14 mouse cellular contexts compared by ENCODE assay signal in the genomic region with DNA sequence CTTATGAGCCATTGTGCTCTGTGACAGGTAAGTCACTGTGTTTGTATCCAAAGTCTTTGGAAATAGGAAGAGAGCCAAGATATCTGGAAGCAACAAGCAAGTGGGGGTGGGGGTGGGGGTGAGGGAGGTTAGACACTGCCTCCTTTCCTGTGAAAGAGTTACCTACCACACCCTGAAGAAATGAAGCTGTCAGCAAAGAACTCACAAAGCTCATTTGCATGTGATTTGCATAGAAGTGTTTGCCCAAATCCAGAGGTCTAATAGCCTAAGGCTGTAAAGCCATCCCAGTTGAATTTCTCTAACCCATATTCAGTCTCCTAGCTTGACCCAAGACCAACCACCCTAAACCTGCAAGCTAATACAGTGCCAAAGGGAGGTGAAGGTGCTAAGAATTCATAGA. TPM values are rescaled to one million over a fixed set of nuclear protein-coding genes. Genes with fewer than 3 reads are reported as not detected.
DNase-seq lines count a peak whose midpoint lies in the region; ATAC-seq and TF ChIP-seq lines count a peak whose summit lies in the region.
"Had no signal": no experiment of that assay in that cellular context is flagged by ENCODE, and none has a peak within 500 bp of the region (broad histone marks: within the 10 kb centered on the region; RNA-seq: fewer than 3 reads in every experiment).

No protein-coding gene starts in this region.

- ATAC-seq in intestine, embryonic 14.5 days (replicated peaks; ENCODE audit: low FRiP score, low TSS enrichment, low read depth), result no peak
- no peak for ATAC-seq in intestine, postnatal 0 days
- no peak for ATAC-seq in liver, embryonic 15.5 days (ENCODE audit: insufficient read depth)
- no peak for ATAC-seq in activated CD4-positive, CD25-positive, alpha-beta regulatory T cell, adult 4 months
- ATAC-seq: inflammation-experienced regulatory T-cells, adult 6 months; Patski had no signal

- no peak for DNase-seq in intestine, embryonic 14.5 days (ENCODE audit: low spot score)
- DNase-seq in CD4-positive helper T cell, adult 2 months (ENCODE audit: low read depth, low spot score), result peak; percentile 52
- DNase-seq in kidney, adult 11 months, result no peak
- DNase-seq: cerebellum, adult 8-10 months; layer of hippocampus, adult 9-11 months had no signal

- H3K4me2 ChIP-seq in intestine, embryonic 14.5 days (ENCODE audit: low read length), result peak overlapping the region; percentile 37; the same call in 1 of the 2 replicates
- no peak overlapping the region; the same call in 1 of the 2 replicates for H3K4me2 ChIP-seq in intestine, postnatal 0 days (replicated peaks; ENCODE audit: low read depth)
- H3K4me2 ChIP-seq in liver, embryonic 15.5 days, result peak overlapping the region; percentile 74

- no peak overlapping the region for H3K27ac ChIP-seq in intestine, embryonic 14.5 days (ENCODE audit: low read depth)
- H3K27ac ChIP-seq in intestine, postnatal 0 days (ENCODE audit: low read depth, low read length), result no peak overlapping the region
- H3K27ac ChIP-seq in bone marrow, adult 2 months (ENCODE audit: control insufficient read depth, insufficient read depth, low read depth, low read length, poor library complexity), result peak overlapping the region; percentile 97
- H3K27ac ChIP-seq in liver, embryonic 15.5 days (replicated peaks), result peak overlapping the region; percentile 72
- H3K27ac ChIP-seq: heart, adult 2 months; limb, embryonic 10.5 days had no signal

- H3K36me3 ChIP-seq in intestine, embryonic 14.5 days (ENCODE audit: control insufficient read depth, insufficient read depth, low read length), result no peaks in the 10 kb centered on the region
- H3K36me3 ChIP-seq in intestine, postnatal 0 days (ENCODE audit: control insufficient read depth, insufficient read depth), result no peaks in the 10 kb centered on the region
- no peaks in the 10 kb centered on the region for H3K36me3 ChIP-seq in liver, embryonic 15.5 days (replicated peaks)
- H3K36me3 ChIP-seq: limb, embryonic 10.5 days had no signal

- no peak for TF ChIP-seq POLR2A in bone marrow, adult 2 months (IDR thresholded peaks at IDR 0.05; ENCODE audit: borderline replicate concordance, control insufficient read depth, low read depth, low read length)

- H3K27me3 ChIP-seq in intestine, embryonic 14.5 days (replicated peaks; ENCODE audit: control insufficient read depth, insufficient read depth, low read length), result 0 out of 2 replicates have a peak, but pooled peaks cover 4% of the 10 kb centered on the region
- no peaks in the 10 kb centered on the region for H3K27me3 ChIP-seq in intestine, postnatal 0 days (replicated peaks; ENCODE audit: control insufficient read depth, insufficient read depth, low read length)
- no peaks in the 10 kb centered on the region for H3K27me3 ChIP-seq in liver, embryonic 15.5 days

- no peak overlapping the region for H3K9ac ChIP-seq in intestine, embryonic 14.5 days (ENCODE audit: low read length)
- no peak overlapping the region for H3K9ac ChIP-seq in intestine, postnatal 0 days (ENCODE audit: low read depth, low read length)
- no peak overlapping the region for H3K9ac ChIP-seq in liver, embryonic 15.5 days

- no peak for TF ChIP-seq CTCF in intestine, postnatal 0 days (IDR thresholded peaks at IDR 0.05; ENCODE audit: low read depth)
- TF ChIP-seq CTCF in bone marrow, adult 2 months (IDR thresholded peaks at IDR 0.05; ENCODE audit: control insufficient read depth, insufficient read depth, low read length), result no peak

- H3K4me1 ChIP-seq in intestine, embryonic 14.5 days (replicated peaks; ENCODE audit: control insufficient read depth, insufficient read depth, low read length), result no peaks in the 10 kb centered on the region
- no peaks in the 10 kb centered on the region for H3K4me1 ChIP-seq in intestine, postnatal 0 days (replicated peaks; ENCODE audit: control insufficient read depth, insufficient read depth, low read length)
- no peaks in the 10 kb centered on the region; the same call in 1 of the 2 replicates for H3K4me1 ChIP-seq in bone marrow, adult 2 months (ENCODE audit: control insufficient read depth, insufficient read depth, low read length)
- H3K4me1 ChIP-seq in liver, embryonic 15.5 days (replicated peaks), result peaks cover 36% of the 10 kb centered on the region

- no peaks in the 10 kb centered on the region for H3K9me3 ChIP-seq in intestine, embryonic 14.5 days (ENCODE audit: control insufficient read depth, low read length)
- no peaks in the 10 kb centered on the region for H3K9me3 ChIP-seq in intestine, postnatal 0 days (ENCODE audit: control insufficient read depth)
- no peaks in the 10 kb centered on the region for H3K9me3 ChIP-seq in liver, embryonic 15.5 days (replicated peaks)
- H3K9me3 ChIP-seq: limb, embryonic 10.5 days had no signal

- no peak overlapping the region for H3K4me3 ChIP-seq in intestine, embryonic 14.5 days (ENCODE audit: low read depth, low read length)
- no peak overlapping the region for H3K4me3 ChIP-seq in intestine, postnatal 0 days (ENCODE audit: low read depth, low read length)
- peak overlapping the region; percentile 80 for H3K4me3 ChIP-seq in bone marrow, adult 2 months (replicated peaks; ENCODE audit: control insufficient read depth, low read depth, low read length)
- peak overlapping the region; percentile 49 for H3K4me3 ChIP-seq in liver, embryonic 15.5 days (replicated peaks)
- H3K4me3 ChIP-seq: heart, adult 2 months; myocyte had no signal

RNA-seq across cellular contexts. Expression of gene Arhgap4, which starts 11.2 kb away (rescaled TPM):
- polyA plus RNA-seq in intestine, embryonic 14.5 days (2014; fragmentation: Nextera tagmentation; extraction: Ambion mirVana), result 4.1 and 4.3 TPM in 2 replicates
- 2.5 and 2.7 TPM in 2 replicates for polyA plus RNA-seq in intestine, postnatal 0 days (2015; fragmentation: Nextera tagmentation; extraction: Ambion mirVana)
- 53.5 and 163 TPM in 2 replicates for polyA plus RNA-seq in bone marrow, adult 2 months (2011; ENCODE audit: insufficient read depth, insufficient read length, low replicate concordance, missing spikeins)
- 6.4 and 7.7 TPM in 2 replicates for polyA plus RNA-seq in liver, embryonic 15.5 days (2015; fragmentation: Nextera tagmentation; extraction: Ambion mirVana)
- 100 to 1,000 TPM; 116 to 144 TPM for polyA plus RNA-seq in activated CD4-positive, CD25-positive, alpha-beta regulatory T cell, adult 4 months (2017; shearing (Covaris generic))

RNA-seq across cellular contexts. Expression of gene Naa10, which starts 11.3 kb away (rescaled TPM):
- 155 and 169 TPM in 2 replicates for polyA plus RNA-seq in intestine, embryonic 14.5 days (2014; fragmentation: Nextera tagmentation; extraction: Ambion mirVana)
- 76.6 and 76.7 TPM in 2 replicates for polyA plus RNA-seq in intestine, postnatal 0 days (2015; fragmentation: Nextera tagmentation; extraction: Ambion mirVana)
- 60.9 and 77.0 TPM in 2 replicates for polyA plus RNA-seq in bone marrow, adult 2 months (2011; ENCODE audit: insufficient read depth, insufficient read length, low replicate concordance, missing spikeins)
- polyA plus RNA-seq in liver, embryonic 15.5 days (2015; fragmentation: Nextera tagmentation; extraction: Ambion mirVana), result 72.4 and 79.2 TPM in 2 replicates
- 100 to 1,000 TPM; 185 to 192 TPM for polyA plus RNA-seq in activated CD4-positive, CD25-positive, alpha-beta regulatory T cell, adult 4 months (2017; shearing (Covaris generic))

RNA-seq across cellular contexts. Expression of gene L1cam, which starts 14.5 kb away (rescaled TPM):
- polyA plus RNA-seq in intestine, embryonic 14.5 days (2014; fragmentation: Nextera tagmentation; extraction: Ambion mirVana), result 15.1 and 18.0 TPM in 2 replicates
- 3.1 and 3.2 TPM in 2 replicates for polyA plus RNA-seq in intestine, postnatal 0 days (2015; fragmentation: Nextera tagmentation; extraction: Ambion mirVana)
- 3.6 and 12.7 TPM in 2 replicates for polyA plus RNA-seq in bone marrow, adult 2 months (2011; ENCODE audit: insufficient read depth, insufficient read length, low replicate concordance, missing spikeins)
- 0.21 and 0.26 TPM in 2 replicates for polyA plus RNA-seq in liver, embryonic 15.5 days (2015; fragmentation: Nextera tagmentation; extraction: Ambion mirVana)
- 1 to 10 TPM; 8.8 to 9.8 TPM for polyA plus RNA-seq in activated CD4-positive, CD25-positive, alpha-beta regulatory T cell, adult 4 months (2017; shearing (Covaris generic))

RNA-seq across cellular contexts. Expression of gene Avpr2, which starts 18.5 kb away (rescaled TPM):
- 0.12 TPM in 1 of 2 replicates, not detected in the other for polyA plus RNA-seq in intestine, embryonic 14.5 days (2014; fragmentation: Nextera tagmentation; extraction: Ambion mirVana)
- 0.12 TPM in 1 of 2 replicates, not detected in the other for polyA plus RNA-seq in intestine, postnatal 0 days (2015; fragmentation: Nextera tagmentation; extraction: Ambion mirVana)
- not detected in 2 replicates for polyA plus RNA-seq in bone marrow, adult 2 months (2011; ENCODE audit: insufficient read depth, insufficient read length, low replicate concordance, missing spikeins)
- polyA plus RNA-seq in liver, embryonic 15.5 days (2015; fragmentation: Nextera tagmentation; extraction: Ambion mirVana), result 0.05 and 0.10 TPM in 2 replicates
- polyA plus RNA-seq in activated CD4-positive, CD25-positive, alpha-beta regulatory T cell, adult 4 months (2017; shearing (Covaris generic)), result 1 to 10 TPM; 1.8 to 2.7 TPM
- polyA plus RNA-seq: heart, adult 2 months; myocyte had no signal

RNA-seq across cellular contexts. Expression of gene Renbp, which starts 20.2 kb away (rescaled TPM):
- 59.3 and 63.8 TPM in 2 replicates for polyA plus RNA-seq in intestine, embryonic 14.5 days (2014; fragmentation: Nextera tagmentation; extraction: Ambion mirVana)
- 788 and 922 TPM in 2 replicates for polyA plus RNA-seq in intestine, postnatal 0 days (2015; fragmentation: Nextera tagmentation; extraction: Ambion mirVana)
- 30.7 and 48.6 TPM in 2 replicates for polyA plus RNA-seq in bone marrow, adult 2 months (2011; ENCODE audit: insufficient read depth, insufficient read length, low replicate concordance, missing spikeins)
- polyA plus RNA-seq in liver, embryonic 15.5 days (2015; fragmentation: Nextera tagmentation; extraction: Ambion mirVana), result 19.6 and 22.6 TPM in 2 replicates
- 1 to 10 TPM; 5.2 to 5.8 TPM for polyA plus RNA-seq in activated CD4-positive, CD25-positive, alpha-beta regulatory T cell, adult 4 months (2017; shearing (Covaris generic))

Comparison
In these comparisons a context has a peak if more than half of its experiments do, and no peak if none do; other contexts are left out.
1. H3K27ac ChIP-seq: peak in bone marrow, adult 2 months (single experiment) and liver, embryonic 15.5 days (single experiment); none in intestine, embryonic 14.5 days (single experiment) and intestine, postnatal 0 days (single experiment).
2. H3K4me3 ChIP-seq: peak in bone marrow, adult 2 months (single experiment) and liver, embryonic 15.5 days (single experiment); none in intestine, embryonic 14.5 days (single experiment) and intestine, postnatal 0 days (single experiment).